Mouse (Mus musculus) gastrocnemius, adult 18-20 months (tissue): Measurements from ENCODE around the gene Slamf9. TPM values are rescaled to one million over a fixed set of nuclear protein-coding genes. Genes with fewer than 3 reads are reported as not detected.

Source experiments
- DNase-seq: peaks from one replicate; pipeline ENCODE4 v3.0.0; 2021; ENCODE audit warnings: low spot score
- total RNA-seq, 2 experiments: library from RNA; stranded (reverse); gene quantifications; 2 replicates each; pipeline ENCODE4 v1.2.3; 2021

Slamf9 gene
- total RNA-seq, 2 experiments from 2014 or later = 0.28 to 0.30 TPM

DNA sequence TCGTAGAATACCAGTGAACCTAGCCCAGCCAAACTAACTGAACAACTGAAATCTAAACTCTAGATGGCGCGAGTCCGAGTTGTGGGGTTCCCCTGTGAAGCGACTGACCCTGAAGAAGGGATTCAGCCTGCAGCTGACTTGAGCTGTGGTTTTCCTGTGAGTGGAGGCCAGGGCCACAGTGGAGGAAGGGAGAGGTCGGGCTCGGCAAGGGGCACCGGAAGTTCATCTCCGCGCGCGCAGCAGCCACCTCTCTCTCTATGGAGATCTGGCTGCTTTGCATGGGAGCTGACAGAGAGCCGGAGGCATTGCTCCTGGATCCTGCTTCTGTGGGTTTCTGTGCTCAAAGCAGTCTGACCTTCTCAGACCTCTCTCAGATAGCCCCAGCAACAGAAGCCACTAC is 37.8 kb downstream of the Slamf9 start:
- peak; percentile 56 for DNase-seq

DNA sequence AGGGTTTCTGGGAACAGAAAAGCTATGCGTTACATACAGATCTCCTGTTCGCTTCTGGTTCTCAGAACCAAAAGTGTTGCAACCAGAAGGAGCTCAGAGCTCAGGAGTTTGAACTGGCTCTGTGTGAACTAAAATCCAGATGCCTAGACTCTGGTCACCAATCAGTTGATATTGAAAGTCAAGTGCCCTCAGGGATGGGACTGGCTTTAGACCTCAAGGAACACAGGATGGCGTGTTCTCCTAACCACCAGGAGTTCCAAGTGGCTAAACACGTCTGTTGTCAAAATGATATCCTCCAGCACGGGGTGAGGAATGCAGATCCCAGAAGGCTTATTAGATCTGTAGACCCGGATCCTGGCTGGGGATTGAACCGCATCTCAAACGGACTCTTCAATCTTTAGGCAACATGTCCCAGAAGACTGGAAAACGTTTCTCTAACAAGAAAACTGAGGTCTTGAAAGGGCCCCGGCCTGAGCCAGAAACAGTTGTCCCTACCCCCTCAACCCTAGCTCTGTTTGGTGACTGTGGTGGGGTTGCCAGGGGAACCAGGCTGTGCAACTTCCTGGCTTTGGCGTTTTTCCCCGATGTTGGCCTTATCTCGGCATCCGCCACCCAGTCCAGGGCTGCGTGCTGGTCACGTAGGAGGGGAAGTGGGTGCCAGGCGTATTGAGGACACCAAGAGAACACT is 38.5 kb downstream of the Slamf9 start:
- DNase-seq = peak; percentile 52

DNA sequence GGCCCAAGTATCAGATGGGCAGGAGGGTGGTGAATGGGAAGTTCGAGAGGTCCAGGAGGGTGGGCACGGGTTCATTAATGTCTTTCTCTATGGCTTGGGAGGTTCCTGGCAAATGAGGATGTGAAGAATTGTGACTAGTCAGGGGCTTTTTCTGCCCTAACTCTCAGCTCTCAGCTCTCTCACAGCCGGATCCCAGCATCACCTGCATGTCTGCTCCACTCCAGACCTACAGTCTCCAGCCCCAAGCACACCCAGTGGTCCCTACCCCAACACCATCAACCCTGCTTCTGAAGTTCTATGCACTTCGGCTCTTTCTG is 39.0 kb downstream of the Slamf9 start:
- no peak for DNase-seq

DNA sequence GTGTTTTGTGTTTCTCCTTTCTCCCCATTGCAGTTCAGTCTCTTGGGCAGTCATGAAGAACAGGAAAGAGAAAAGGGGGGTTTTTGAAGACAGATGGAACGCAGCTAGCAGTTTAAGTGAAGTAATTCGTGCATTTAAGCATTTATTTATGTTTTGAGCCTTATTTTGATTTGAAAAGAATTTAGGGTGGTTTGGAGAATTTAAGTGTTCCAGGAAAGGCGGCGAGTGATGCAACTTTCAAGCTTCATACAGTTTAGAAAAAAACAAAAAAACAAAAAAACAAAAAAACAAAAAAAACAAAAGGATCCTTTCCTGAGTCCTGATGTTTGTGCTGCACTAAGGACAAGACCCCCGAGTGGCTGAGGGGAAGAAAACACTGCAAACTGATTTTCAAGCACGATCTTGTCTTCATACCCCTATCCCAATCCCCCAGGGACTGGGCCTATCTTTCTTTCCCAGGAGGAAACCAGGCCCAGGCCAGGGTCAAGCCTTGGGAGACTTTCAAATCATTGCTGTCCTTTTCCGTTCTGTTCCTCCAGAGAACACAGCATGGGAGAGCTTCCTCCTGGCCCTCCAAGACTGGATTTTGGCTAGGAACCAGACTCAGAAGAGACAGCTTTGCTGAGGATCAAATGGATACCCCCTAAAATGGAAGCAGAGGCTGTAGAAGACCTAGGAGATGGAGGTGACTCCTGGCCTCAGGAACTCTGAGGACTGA is 39.6 kb downstream of the Slamf9 start:
- no peak for DNase-seq

DNA sequence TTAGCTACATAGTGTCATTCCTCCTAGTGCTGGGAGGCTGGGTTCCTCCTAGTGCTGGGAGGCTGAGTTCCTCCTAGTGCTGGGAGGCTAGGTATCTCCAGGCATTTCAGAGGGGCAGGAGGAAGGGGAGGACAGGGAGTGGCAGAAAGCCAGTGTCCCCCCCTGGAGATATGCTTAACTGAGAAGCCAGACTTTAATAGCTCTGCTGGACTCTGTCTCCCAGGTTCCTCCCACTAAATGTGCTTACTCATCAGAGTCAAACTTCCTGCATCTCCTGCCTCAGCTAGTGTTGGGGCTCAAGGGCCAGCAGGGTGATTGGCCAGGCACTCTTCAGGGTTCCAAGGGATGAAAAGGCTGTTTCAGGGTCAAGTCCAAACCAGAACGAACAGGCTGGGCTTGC is 40.2 kb downstream of the Slamf9 start:
- no peak for DNase-seq

DNA sequence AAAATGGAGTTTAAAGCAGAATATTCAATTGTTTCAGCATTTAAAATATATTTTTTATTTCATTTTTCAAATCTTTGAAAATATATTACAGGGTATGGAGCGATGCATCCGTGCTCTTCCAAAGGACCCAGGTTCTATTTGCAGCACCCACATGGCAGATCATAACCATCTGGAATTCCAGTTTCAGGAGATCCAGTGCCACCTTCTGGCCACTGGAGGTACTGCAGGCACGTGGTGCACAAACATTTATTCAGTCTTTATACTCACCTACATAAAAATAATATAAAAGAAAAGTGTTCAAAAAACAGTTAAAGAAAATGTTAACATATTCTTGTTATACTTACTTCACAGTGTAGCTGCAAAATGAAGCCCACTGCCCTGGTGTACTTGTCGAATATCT is 42.9 kb downstream of the Slamf9 start:
- no peak for DNase-seq

DNA sequence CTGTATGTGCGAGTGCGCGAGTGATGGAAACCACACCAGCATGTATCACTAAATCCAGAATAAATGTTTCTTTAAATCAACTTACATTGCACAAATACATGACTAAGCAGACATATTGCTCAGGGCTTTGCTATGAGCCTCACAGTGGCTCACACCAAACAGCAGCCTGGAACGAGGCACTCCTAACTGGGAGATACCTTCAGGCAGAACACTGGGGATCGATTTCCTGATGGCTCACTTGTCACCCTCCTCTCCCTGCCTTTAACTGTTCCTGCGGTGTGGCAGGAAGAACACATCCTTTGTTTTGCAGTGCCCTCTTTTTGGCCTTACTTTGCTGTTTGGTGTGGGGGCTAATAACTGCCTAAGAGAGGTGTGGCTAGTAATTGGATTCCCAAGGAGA is 44.5 kb downstream of the Slamf9 start:
- no peak for DNase-seq

DNA sequence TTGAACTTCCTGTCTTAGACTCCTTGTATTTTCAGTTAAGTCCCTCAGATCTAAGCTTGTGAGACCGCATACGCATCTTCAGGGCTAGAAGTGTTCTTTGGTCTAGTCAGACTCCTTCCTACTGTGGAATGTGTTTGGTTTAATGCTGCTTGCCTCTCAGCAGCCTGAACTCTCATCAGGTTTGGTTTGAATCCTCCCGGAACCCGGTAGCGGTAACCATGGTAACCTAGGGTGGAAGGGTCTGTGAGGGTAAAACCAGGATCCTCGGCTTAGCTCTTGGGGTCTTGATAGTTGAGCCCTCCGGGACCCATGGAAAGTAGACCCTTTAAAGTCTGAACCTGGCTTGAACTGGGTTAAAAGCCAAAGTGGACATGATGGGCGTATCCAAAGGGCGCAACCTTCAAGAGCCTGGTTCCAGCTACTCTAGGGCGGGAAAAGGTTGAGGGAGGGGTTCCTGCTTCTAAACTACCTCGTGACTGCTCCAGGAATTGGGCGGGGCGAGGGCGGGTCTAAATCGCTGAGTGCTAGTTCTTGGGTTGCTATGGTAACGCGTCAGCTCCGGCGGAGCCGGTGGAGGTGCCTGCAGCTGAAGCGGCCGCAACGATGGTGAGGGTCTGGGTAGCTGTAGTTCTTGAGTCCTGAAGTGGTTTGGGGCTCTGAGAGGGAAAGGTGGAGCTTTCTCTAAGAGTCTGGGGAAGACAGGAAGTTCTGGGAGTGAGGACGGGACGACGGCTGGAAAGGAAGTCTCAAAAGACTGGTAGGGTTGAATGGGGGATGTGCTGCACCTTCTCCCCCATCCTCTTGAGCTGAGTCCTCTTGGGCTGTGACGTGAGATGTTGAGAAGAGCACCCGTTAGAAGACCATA is 45.6 kb downstream of the Slamf9 start, which contains the start of gene Cfap45:
TSS of gene Cfap45 (plus strand) at position 226 of the 865 bp plus-strand sequence.
- DNase-seq = peak; percentile 47

DNA sequence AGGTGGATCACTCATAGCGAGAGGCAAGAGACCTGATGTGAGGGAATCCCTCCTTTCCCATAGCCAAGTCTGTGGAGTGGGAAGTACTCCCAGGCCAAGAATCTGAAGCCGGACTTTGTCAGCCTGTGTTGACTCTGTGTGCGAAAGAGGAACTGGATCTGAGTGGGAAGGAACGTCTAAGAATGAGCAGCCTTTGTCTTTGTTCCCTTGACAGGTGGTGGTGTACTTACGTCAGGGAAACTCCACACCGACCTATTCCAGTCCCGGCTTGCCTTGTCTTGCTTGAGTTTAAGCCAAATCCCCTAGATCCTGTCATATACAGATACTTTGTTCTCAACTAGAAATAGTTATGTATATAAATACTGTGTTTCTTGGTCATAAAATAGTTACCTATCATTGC is 47.4 kb downstream of the Slamf9 start:
- DNase-seq = no peak

DNA sequence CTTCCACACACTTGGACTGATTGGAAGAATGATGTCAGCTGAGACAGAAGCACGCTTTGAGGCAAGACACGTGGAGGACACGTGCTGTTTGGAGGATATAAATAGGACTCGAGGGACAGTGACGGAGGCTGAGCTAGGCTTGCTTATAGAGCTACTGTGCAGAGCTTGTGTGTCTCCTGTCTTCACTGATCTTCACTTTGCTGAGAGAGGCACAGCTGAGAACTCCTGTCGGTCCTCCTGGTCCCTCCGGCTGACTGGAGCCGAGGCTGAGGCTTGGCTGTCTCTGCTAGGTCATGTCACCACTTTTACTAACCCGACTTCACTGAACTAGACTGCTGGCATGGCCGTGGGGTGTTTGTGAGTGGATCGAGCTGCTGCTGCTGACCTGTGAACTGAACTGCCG is 48.5 kb downstream of the Slamf9 start:
- DNase-seq = no peak

DNA sequence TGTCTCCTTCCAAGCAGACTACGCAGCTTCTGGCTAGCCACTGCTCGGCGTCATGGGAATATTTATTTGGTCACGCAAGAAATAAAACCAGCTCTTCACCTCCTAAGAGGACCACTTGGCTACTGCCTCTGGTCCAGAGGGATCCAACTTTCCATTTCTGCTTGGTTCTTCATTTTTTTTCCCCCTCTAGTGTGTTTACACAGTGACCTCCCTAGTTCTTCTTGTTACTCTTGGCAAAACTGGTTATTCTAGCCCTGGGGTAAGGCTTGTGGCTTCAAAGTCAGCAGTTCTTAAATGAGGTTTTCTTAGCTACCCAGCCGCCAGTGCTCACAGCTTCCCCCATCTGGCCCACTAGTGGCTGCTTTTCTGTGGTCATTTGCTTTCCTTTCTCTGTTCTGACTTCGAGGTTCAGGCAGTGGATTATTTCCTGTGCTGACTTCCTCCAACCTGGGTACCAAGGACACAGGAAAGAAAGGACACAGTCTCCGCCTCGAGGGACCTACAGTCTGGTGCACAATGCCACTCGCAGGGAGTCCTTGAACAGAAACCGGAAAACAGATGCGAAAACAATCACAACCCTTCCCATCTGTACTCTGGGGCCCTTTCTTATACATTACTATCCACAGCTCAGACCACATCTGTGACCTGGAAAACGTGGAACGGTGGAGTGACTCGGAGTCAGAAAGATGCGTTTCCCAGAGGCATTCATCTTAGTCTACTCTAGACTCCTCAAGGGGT is 50.0 kb downstream of the Slamf9 start:
- peak; percentile 33 for DNase-seq

DNA sequence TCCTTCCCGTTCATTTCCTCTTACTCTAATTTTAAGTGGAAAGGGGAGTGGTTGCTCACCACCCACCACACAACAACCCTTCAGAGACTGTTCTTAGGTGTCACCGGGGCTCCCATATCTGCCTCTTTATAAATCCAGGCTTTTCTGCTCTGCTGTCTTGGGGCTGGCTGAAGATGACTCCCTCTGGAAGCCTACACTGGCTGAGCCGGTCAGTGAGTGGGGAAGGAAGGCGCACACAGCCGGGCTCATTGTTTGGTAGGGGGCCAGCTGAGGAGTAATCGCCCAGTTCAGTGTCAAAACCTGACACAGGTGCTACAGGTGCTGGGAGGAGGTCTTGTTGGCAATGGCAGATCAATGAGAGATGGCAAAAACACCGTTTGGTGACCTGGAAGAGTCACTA is 50.8 kb downstream of the Slamf9 start:
- DNase-seq = no peak

DNA sequence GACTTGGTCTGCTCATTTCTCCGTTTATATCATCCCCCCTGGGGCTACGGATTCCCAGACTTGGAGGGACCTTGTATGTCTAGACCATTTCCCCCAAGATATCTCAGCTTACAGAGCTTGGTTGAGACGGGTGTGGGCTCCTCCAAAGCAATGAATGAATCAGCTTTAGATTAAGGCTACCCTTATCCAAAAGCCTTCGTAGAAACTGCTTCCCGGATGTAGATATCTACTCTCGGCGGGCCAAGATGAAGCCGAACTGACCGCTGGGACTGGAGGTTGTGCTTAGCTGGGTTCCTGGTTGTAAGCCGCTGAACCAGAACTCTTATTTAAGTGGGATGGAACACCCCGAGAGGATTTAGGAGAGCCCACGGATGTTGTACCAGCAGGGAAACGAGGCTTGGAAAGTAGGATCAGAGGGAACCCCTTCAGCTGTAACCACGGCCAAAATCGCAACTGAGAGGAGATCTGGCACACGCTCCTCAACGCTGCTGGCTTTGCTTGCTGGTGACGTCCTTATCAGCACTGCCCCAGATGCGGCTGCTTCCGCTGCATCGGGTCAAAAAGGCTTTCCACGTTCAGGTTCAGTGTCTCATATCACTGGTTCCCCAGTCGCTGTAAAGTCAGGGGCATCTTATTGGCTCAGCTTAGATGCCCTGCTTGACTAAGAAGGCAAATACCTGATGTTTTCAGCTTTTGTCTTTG is 51.4 kb downstream of the Slamf9 start:
- DNase-seq = no peak

DNA sequence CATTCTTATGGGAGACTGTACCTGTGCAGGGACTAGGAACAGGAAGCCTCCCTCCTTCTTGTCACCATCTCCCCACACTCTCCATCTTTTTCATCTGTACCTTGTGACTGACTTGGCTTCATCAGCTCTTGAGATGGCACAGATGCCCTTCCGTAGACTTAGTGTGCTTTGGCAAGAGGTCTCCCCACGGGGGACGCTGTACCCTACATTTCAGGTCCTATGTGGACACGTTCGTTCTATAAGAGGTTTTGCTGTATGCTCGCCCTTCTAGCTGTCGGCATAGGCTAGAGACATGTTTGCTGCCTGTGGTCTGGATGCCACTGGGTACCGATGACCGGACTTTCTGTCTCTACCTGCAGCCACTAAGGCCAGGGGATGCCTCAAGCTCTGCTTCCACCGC is 52.3 kb downstream of the Slamf9 start:
- no peak for DNase-seq

Other genes starting within 250 kb of the Slamf9 start
- gene Atp1a4, start 216.9 kb upstream of the Slamf9 start, total RNA-seq = under 1 TPM; 0.40 to 0.43 TPM
- 10 to 100 TPM in 1 of 2 experiments, 1 to 10 TPM in 1; 7.6 to 10.6 TPM for gene Igsf8, start 213.7 kb upstream of the Slamf9 start, total RNA-seq
- gene Atp1a2, start 177.3 kb upstream of the Slamf9 start, total RNA-seq = 1,000 to 10,000 TPM in 1 of 2 experiments, 100 to 1,000 TPM in 1; 896 to 1,049 TPM
- gene Kcnj9, start 146.0 kb upstream of the Slamf9 start, total RNA-seq = not detected
- gene Kcnj10, start 134.1 kb upstream of the Slamf9 start, total RNA-seq = under 1 TPM; 0.05 to 0.17 TPM
- gene Pigm, start 98.8 kb upstream of the Slamf9 start, total RNA-seq = 1 to 10 TPM; 3.0 to 3.3 TPM
- gene Igsf9, start 6.4 kb downstream of the Slamf9 start, total RNA-seq = under 1 TPM in 1 of 2 experiments, not detected in 1; 0.19 TPM
- 10 to 100 TPM; 14.0 to 28.7 TPM for gene Tagln2, start 24.7 kb downstream of the Slamf9 start, total RNA-seq
- gene Cfap45, start 45.4 kb downstream of the Slamf9 start, total RNA-seq = under 1 TPM in 1 of 2 experiments, not detected in 1; 0.47 TPM
- gene Vsig8, start 80.6 kb downstream of the Slamf9 start, total RNA-seq = not detected
- gene Slamf8, start 115.2 kb downstream of the Slamf9 start, total RNA-seq = under 1 TPM; 0.18 to 0.24 TPM
- gene Fcrl6, start 127.2 kb downstream of the Slamf9 start, total RNA-seq = not detected
- 10 to 100 TPM; 29.9 to 35.1 TPM for gene Dusp23, start 157.6 kb downstream of the Slamf9 start, total RNA-seq
- gene Crp, start 222.7 kb downstream of the Slamf9 start, total RNA-seq = not detected